Mouse (Mus musculus): ENCODE measurements around the gene Sh3glb2.

The Sh3glb2 gene

GRCm38 (mm10) chr2:30358533-30359531 is at the start of gene Sh3glb2:
Gene Sh3glb2, minus strand, starts transcription at chr2:30359337.
- DNase-seq (ENCODE audit: low spot score in 2 of 2): peak; percentile 74 to 77

- DNase-seq (ENCODE audit: low spot score in 2 of 2): no peak
Observed at GRCm38 (mm10) chr2:30408452-30409100, 49.4 kb upstream of the Sh3glb2 start.

- no peak for DNase-seq (ENCODE audit: low spot score in 2 of 2)
Observed at GRCm38 (mm10) chr2:30407778-30408177, 48.6 kb upstream of the Sh3glb2 start.

- DNase-seq (ENCODE audit: low spot score in 2 of 2): no peak
Observed at GRCm38 (mm10) chr2:30407221-30407620, 48.1 kb upstream of the Sh3glb2 start.

- DNase-seq (ENCODE audit: low spot score in 2 of 2): no peak
Observed at GRCm38 (mm10) chr2:30403870-30404269, 44.7 kb upstream of the Sh3glb2 start.

GRCm38 (mm10) chr2:30402843-30403242 is 43.7 kb upstream of the Sh3glb2 start:
- no peak for DNase-seq (ENCODE audit: low spot score in 2 of 2)

- DNase-seq (ENCODE audit: low spot score in 2 of 2): peak in 1 of 2 experiments; percentile 43
Observed at GRCm38 (mm10) chr2:30402351-30402826, 43.3 kb upstream of the Sh3glb2 start.

- DNase-seq (ENCODE audit: low spot score in 2 of 2): no peak
Observed at GRCm38 (mm10) chr2:30401581-30401980, 42.4 kb upstream of the Sh3glb2 start.

GRCm38 (mm10) chr2:30399191-30400171 is 40.3 kb upstream of the Sh3glb2 start:
- no peak for DNase-seq (ENCODE audit: low spot score in 2 of 2)

GRCm38 (mm10) chr2:30397986-30398512 is 38.9 kb upstream of the Sh3glb2 start:
- DNase-seq (ENCODE audit: low spot score in 2 of 2): no peak

GRCm38 (mm10) chr2:30396246-30396645 is 37.1 kb upstream of the Sh3glb2 start:
- DNase-seq (ENCODE audit: low spot score in 2 of 2): no peak

GRCm38 (mm10) chr2:30395757-30396156 is 36.6 kb upstream of the Sh3glb2 start:
- no peak for DNase-seq (ENCODE audit: low spot score in 2 of 2)

GRCm38 (mm10) chr2:30393370-30393656 is 34.2 kb upstream of the Sh3glb2 start:
- no peak for DNase-seq (ENCODE audit: low spot score in 2 of 2)

GRCm38 (mm10) chr2:30392577-30393369 is 33.6 kb upstream of the Sh3glb2 start:
- peak; percentile 81 to 83 for DNase-seq (ENCODE audit: low spot score in 2 of 2)

- peak; percentile 90 to 97 for DNase-seq (ENCODE audit: low spot score in 2 of 2)
Observed at GRCm38 (mm10) chr2:30392114-30392576, 33.0 kb upstream of the Sh3glb2 start, which contains the start of gene Dolpp1. Gene Dolpp1, plus strand, starts transcription at chr2:30392254.

- no peak for DNase-seq (ENCODE audit: low spot score in 2 of 2)
Observed at GRCm38 (mm10) chr2:30389000-30389399, 29.9 kb upstream of the Sh3glb2 start.

GRCm38 (mm10) chr2:30386913-30387312 is 27.8 kb upstream of the Sh3glb2 start:
- no peak for DNase-seq (ENCODE audit: low spot score in 2 of 2)

- no peak for DNase-seq (ENCODE audit: low spot score in 2 of 2)
Observed at GRCm38 (mm10) chr2:30385591-30385990, 26.5 kb upstream of the Sh3glb2 start.

GRCm38 (mm10) chr2:30384814-30385213 is 25.7 kb upstream of the Sh3glb2 start:
- no peak for DNase-seq (ENCODE audit: low spot score in 2 of 2)

GRCm38 (mm10) chr2:30381377-30381725 is 22.2 kb upstream of the Sh3glb2 start:
- peak in 1 of 2 experiments; percentile 57 for DNase-seq (ENCODE audit: low spot score in 2 of 2)
